Comparison of ENCODE assay signal across 25 mouse cellular contexts in genomic region chr7:31163666-31164577, GRCm38 (mm10). TPM values are rescaled to one million over a fixed set of nuclear protein-coding genes. Genes with fewer than 3 reads are reported as not detected.
DNase-seq lines count a peak whose midpoint lies in the region; ATAC-seq and TF ChIP-seq lines count a peak whose summit lies in the region.
"Had no signal": no experiment of that assay in that cellular context is flagged by ENCODE, and none has a peak within 500 bp of the region (broad histone marks: within the 10 kb centered on the region; RNA-seq: fewer than 3 reads in every experiment).

No protein-coding gene starts in this region.

- H3K27me3 ChIP-seq in hindbrain, postnatal 0 days (ENCODE audit: insufficient read depth, low read length) = no peaks in the 10 kb centered on the region
- H3K27me3 ChIP-seq in hindbrain, embryonic 16.5 days (replicated peaks; ENCODE audit: control insufficient read depth, insufficient read depth, low read length) = no peaks in the 10 kb centered on the region
- H3K27me3 ChIP-seq: embryonic facial prominence, embryonic 12.5 days; heart, embryonic 13.5 days; hindbrain, embryonic 15.5 days; intestine, embryonic 15.5 days had no signal

- ATAC-seq in hindbrain, postnatal 0 days = no peak
- no peak for ATAC-seq in hindbrain, embryonic 16.5 days
- no peak for ATAC-seq in megakaryocyte-erythroid progenitor cell, adult 5-6 weeks (replicated peaks; ENCODE audit: low FRiP score, low TSS enrichment, poor library complexity, severe bottlenecking)
- ATAC-seq: forebrain, embryonic 14.5 days; intestine, embryonic 15.5 days; Patski had no signal

- no peaks in the 10 kb centered on the region for H3K36me3 ChIP-seq in hindbrain, postnatal 0 days (ENCODE audit: insufficient read depth, low read length)
- H3K36me3 ChIP-seq in hindbrain, embryonic 16.5 days (ENCODE audit: control insufficient read depth, insufficient read depth, low read length) = no peaks in the 10 kb centered on the region
- H3K36me3 ChIP-seq: embryonic facial prominence, embryonic 12.5 days; heart, embryonic 13.5 days; hindbrain, embryonic 15.5 days; intestine, embryonic 15.5 days had no signal

- no peaks in the 10 kb centered on the region for H3K9me3 ChIP-seq in hindbrain, postnatal 0 days (ENCODE audit: low read length)
- no peaks in the 10 kb centered on the region for H3K9me3 ChIP-seq in hindbrain, embryonic 16.5 days (ENCODE audit: control insufficient read depth, low read length)
- H3K9me3 ChIP-seq: hindbrain, embryonic 15.5 days; intestine, embryonic 15.5 days had no signal

- intact Hi-C loops in left cerebral cortex, postnatal 14 days (cut with DNase I) = no loop called here

- 47% methylated on average over 3 of the region's 3 CpGs for WGBS in hindbrain, postnatal 0 days
- 50% methylated on average over 3 of the region's 3 CpGs for WGBS in hindbrain, embryonic 16.5 days

- TF ChIP-seq CTCF in hindbrain, postnatal 0 days (IDR thresholded peaks at IDR 0.05; ENCODE audit: low read depth) = no peak

- DNase-seq in hindbrain, postnatal 0 days (ENCODE audit: low spot score) = peak; percentile 17
- DNase-seq in ES-CJ7 (ENCODE audit: low read depth, low spot score) = peak; percentile 67
- DNase-seq in ZHBTc4 (ENCODE audit: low read depth, low spot score) = peak; percentile 47
- peak; percentile 81 for DNase-seq in retina, postnatal 1 day
- no peak for DNase-seq in left cerebral cortex, postnatal 14 days (ENCODE audit: low spot score in 2 of 2)
- DNase-seq: adrenal gland, adult 8-10 months; adrenal gland, postnatal 36 days; cerebellum, adult 2 months; cerebellum, postnatal 14 days; embryo, embryonic 11 days; gastrocnemius, adult 2 months; gastrocnemius, postnatal 25 days; heart, adult 11 months; heart, postnatal 36 days; kidney, adult 2 months had no signal

- H3K4me2 ChIP-seq in hindbrain, postnatal 0 days (ENCODE audit: low read depth, low read length) = no peak overlapping the region
- H3K4me2 ChIP-seq in hindbrain, embryonic 16.5 days (ENCODE audit: low read length) = no peak overlapping the region
- H3K4me2 ChIP-seq: embryonic facial prominence, embryonic 12.5 days; heart, embryonic 13.5 days; hindbrain, embryonic 15.5 days; intestine, embryonic 15.5 days had no signal

- H3K4me1 ChIP-seq in hindbrain, postnatal 0 days (ENCODE audit: insufficient read depth, low read length) = no peaks in the 10 kb centered on the region
- H3K4me1 ChIP-seq in hindbrain, embryonic 16.5 days (ENCODE audit: control insufficient read depth, insufficient read depth, low read depth, low read length) = no peaks in the 10 kb centered on the region
- H3K4me1 ChIP-seq: embryonic facial prominence, embryonic 12.5 days; hindbrain, embryonic 15.5 days had no signal

- no peak overlapping the region for H3K27ac ChIP-seq in hindbrain, postnatal 0 days
- no peak overlapping the region for H3K27ac ChIP-seq in hindbrain, embryonic 16.5 days (ENCODE audit: low read depth, low read length)
- H3K27ac ChIP-seq: embryonic facial prominence, embryonic 12.5 days; gastrocnemius, adult 2 months; heart, embryonic 13.5 days; hindbrain, embryonic 15.5 days; intestine, embryonic 15.5 days had no signal

- H3K4me3 ChIP-seq in hindbrain, postnatal 0 days (ENCODE audit: low read length) = no peak overlapping the region
- no peak overlapping the region for H3K4me3 ChIP-seq in hindbrain, embryonic 16.5 days (ENCODE audit: low read length)
- H3K4me3 ChIP-seq: embryonic facial prominence, embryonic 12.5 days; gastrocnemius, adult 2 months; heart, embryonic 13.5 days; hindbrain, embryonic 15.5 days; intestine, embryonic 15.5 days had no signal

- no peak overlapping the region for H3K9ac ChIP-seq in hindbrain, postnatal 0 days (replicated peaks; ENCODE audit: low read length)
- H3K9ac ChIP-seq in hindbrain, embryonic 16.5 days (ENCODE audit: low read depth, low read length) = no peak overlapping the region
- H3K9ac ChIP-seq: embryonic facial prominence, embryonic 12.5 days; heart, embryonic 13.5 days; hindbrain, embryonic 15.5 days; intestine, embryonic 15.5 days had no signal

RNA-seq across cellular contexts. Expression of gene Gramd1a, which starts 8.2 kb away (rescaled TPM):
- total RNA-seq in hindbrain, postnatal 0 days (2014; rRNA removed) = 256 and 258 TPM in 2 replicates
- 137 and 143 TPM in 2 replicates for polyA plus RNA-seq in hindbrain, postnatal 0 days (2015; fragmentation: Nextera tagmentation; extraction: Ambion mirVana)
- polyA plus RNA-seq in hindbrain, embryonic 16.5 days (2015; fragmentation: Nextera tagmentation; extraction: Ambion mirVana) = 203 and 222 TPM in 2 replicates
- total RNA-seq in left cerebral cortex, postnatal 14 days (2021) = 100 to 1,000 TPM; 111 to 121 TPM
- total RNA-seq in megakaryocyte-erythroid progenitor cell, adult 5-6 weeks (2014; fragmentation: Nextera tagmentation) = 75.2 and 78.4 TPM in 2 replicates
- 19.2 and 29.6 TPM in 2 replicates for total RNA-seq in megakaryocyte-erythroid progenitor cell, adult 5-6 weeks (2017)

RNA-seq across cellular contexts. Expression of gene Scn1b, which starts 37.1 kb away (rescaled TPM):
- 65.7 and 69.5 TPM in 2 replicates for total RNA-seq in hindbrain, postnatal 0 days (2014; rRNA removed)
- 44.3 and 46.0 TPM in 2 replicates for polyA plus RNA-seq in hindbrain, postnatal 0 days (2015; fragmentation: Nextera tagmentation; extraction: Ambion mirVana)
- 19.0 TPM in 2 replicates for polyA plus RNA-seq in hindbrain, embryonic 16.5 days (2015; fragmentation: Nextera tagmentation; extraction: Ambion mirVana)
- total RNA-seq in left cerebral cortex, postnatal 14 days (2021) = 100 to 1,000 TPM; 359 to 374 TPM
- total RNA-seq in megakaryocyte-erythroid progenitor cell, adult 5-6 weeks (2014; fragmentation: Nextera tagmentation) = 0.64 TPM in 1 of 2 replicates, not detected in the other
- 1.4 TPM in 1 of 2 replicates, not detected in the other for total RNA-seq in megakaryocyte-erythroid progenitor cell, adult 5-6 weeks (2017)
- total RNA-seq: common myeloid progenitor, adult 5-6 weeks had no signal
- polyA plus RNA-seq: CD4-positive, CD25-positive, alpha-beta regulatory T cell, adult 4 months had no signal

RNA-seq across cellular contexts. Expression of gene Hpn, which starts 48.8 kb away (rescaled TPM):
- not detected in 2 replicates for total RNA-seq in hindbrain, postnatal 0 days (2014; rRNA removed)
- 0.88 and 1.3 TPM in 2 replicates for polyA plus RNA-seq in hindbrain, postnatal 0 days (2015; fragmentation: Nextera tagmentation; extraction: Ambion mirVana)
- 0.61 and 0.75 TPM in 2 replicates for polyA plus RNA-seq in hindbrain, embryonic 16.5 days (2015; fragmentation: Nextera tagmentation; extraction: Ambion mirVana)
- total RNA-seq in left cerebral cortex, postnatal 14 days (2021) = 1 to 10 TPM; 2.0 to 3.3 TPM
- total RNA-seq in megakaryocyte-erythroid progenitor cell, adult 5-6 weeks (2014; fragmentation: Nextera tagmentation) = 103 and 201 TPM in 2 replicates
- total RNA-seq in megakaryocyte-erythroid progenitor cell, adult 5-6 weeks (2017) = 28.3 and 32.3 TPM in 2 replicates
- polyA plus RNA-seq: forebrain, embryonic 14.5 days had no signal

Comparison
In these comparisons a context has a peak if more than half of its experiments do, and no peak if none do; other contexts are left out.
1. DNase-seq: peak in hindbrain, postnatal 0 days (single experiment), ES-CJ7 (single experiment), ZHBTc4 (single experiment) and retina, postnatal 1 day (single experiment); none in left cerebral cortex, postnatal 14 days (0 of 2).
2. RNA of gene Scn1b, which starts 37.1 kb away (total RNA-seq): 359 to 374 TPM in left cerebral cortex, postnatal 14 days and 65.7 to 69.5 TPM in hindbrain, postnatal 0 days; 0.64 to 1.4 TPM in megakaryocyte-erythroid progenitor cell, adult 5-6 weeks; every median in the first group is over 10 times any median in the second.
3. RNA of gene Hpn, which starts 48.8 kb away (total RNA-seq): 28.3 to 201 TPM in megakaryocyte-erythroid progenitor cell, adult 5-6 weeks; 2.0 to 3.3 TPM in left cerebral cortex, postnatal 14 days and not detected in hindbrain, postnatal 0 days; every median in the first group is over 4 times any median in the second.